Mouse (Mus musculus): ENCODE results near the gene Olfr495. TPM values are rescaled to one million over a fixed set of nuclear protein-coding genes. Genes with fewer than 3 reads are reported as not detected.

Olfr495 gene
- total RNA-seq (2023), result not detected

GRCm38 (mm10) chr7:108392867-108393266 lies at the start of gene Olfr495:
Gene Olfr495 (plus strand): TSS chr7:108393167.

DNA sequence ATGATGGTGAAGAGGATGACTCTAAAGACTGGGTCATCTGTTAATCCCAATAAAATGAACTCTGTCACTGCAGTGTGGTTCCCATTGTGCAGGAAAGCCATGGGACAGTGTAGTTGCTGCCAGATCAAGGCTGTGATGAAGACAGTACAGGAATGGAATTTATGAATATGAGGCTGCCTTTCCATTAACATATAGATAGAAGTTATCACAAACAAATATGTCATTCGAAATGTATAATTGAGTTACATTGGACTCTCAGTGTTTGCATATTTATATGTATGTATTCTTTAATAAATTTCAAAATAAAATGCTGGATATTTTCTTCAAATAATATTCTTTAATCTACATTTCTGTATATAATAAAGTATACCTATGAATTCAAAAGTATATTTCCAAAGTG lies 46.1 kb upstream of the Olfr495 start, which contains the start of gene Olfr493:
TSS of gene Olfr493 (minus strand) at position 101 of the 400 bp plus-strand sequence.

GRCm38 (mm10) chr7:108365035-108365434 lies 27.9 kb upstream of the Olfr495 start, which contains the start of gene Olfr494:
Gene Olfr494 (plus strand): TSS chr7:108365335.

DNA sequence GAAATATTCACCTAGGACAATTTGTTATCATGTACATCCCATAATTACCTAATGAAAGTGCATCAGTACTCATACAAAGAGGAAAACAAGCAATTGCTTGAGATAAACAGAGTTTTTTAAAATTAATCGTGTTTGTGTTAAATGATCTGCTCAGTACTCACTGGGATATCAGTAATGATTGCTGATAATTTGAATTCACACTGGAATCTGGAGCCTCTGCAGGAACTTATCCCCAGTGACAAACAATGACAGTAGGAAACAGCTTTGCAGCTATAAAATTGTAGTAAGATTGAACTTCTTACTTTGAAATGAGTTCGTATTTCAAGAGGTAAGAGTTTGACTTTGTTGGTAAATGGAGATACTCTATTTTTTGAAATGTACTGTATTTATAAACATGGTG lies 27.2 kb downstream of the Olfr495 start, which contains the start of gene Olfr497:
TSS of gene Olfr497 (plus strand) at position 301 of the 400 bp plus-strand sequence.

Other genes with a start within 250 kb of the Olfr495 start
- not detected for gene Olfr485, start 233.3 kb upstream of the Olfr495 start, total RNA-seq (2023)
- gene Olfr486, start 220.4 kb upstream of the Olfr495 start, total RNA-seq (2023), result not detected
- not detected for gene Olfr487, start 178.5 kb upstream of the Olfr495 start, total RNA-seq (2023)
- not detected for gene Olfr488, start 134.8 kb upstream of the Olfr495 start, total RNA-seq (2023)
- not detected for gene Olfr490, start 104.2 kb upstream of the Olfr495 start, total RNA-seq (2023)
- gene Olfr491, start 79.7 kb upstream of the Olfr495 start, total RNA-seq (2023), result not detected
- not detected for gene Olfr492, start 69.5 kb upstream of the Olfr495 start, total RNA-seq (2023)
- gene Olfr493, start 46.2 kb upstream of the Olfr495 start, total RNA-seq (2023), result not detected
- gene Olfr494, start 27.8 kb upstream of the Olfr495 start, total RNA-seq (2023), result not detected
- not detected for gene Olfr497, start 27.3 kb downstream of the Olfr495 start, total RNA-seq (2023)
- not detected for gene Olfr498, start 72.2 kb downstream of the Olfr495 start, total RNA-seq (2023)
- gene Olfr502, start 131.9 kb downstream of the Olfr495 start, total RNA-seq (2023), result not detected
- gene Olfr503, start 151.4 kb downstream of the Olfr495 start, total RNA-seq (2023), result not detected
- not detected for gene Olfr504, start 172.6 kb downstream of the Olfr495 start, total RNA-seq (2023)
- gene Olfr506, start 217.6 kb downstream of the Olfr495 start, total RNA-seq (2023), result not detected
- not detected for gene Olfr507, start 228.6 kb downstream of the Olfr495 start, total RNA-seq (2023)
- gene Olfr508, start 236.8 kb downstream of the Olfr495 start, total RNA-seq (2023), result not detected

Measured in CD4-positive naive resting alpha-beta T cell, adult 76 days (primary cell).